Mouse (Mus musculus): Measurements from ENCODE around the gene Hdhd5. TPM values are rescaled to one million over a fixed set of nuclear protein-coding genes. Genes with fewer than 3 reads are reported as not detected.

The Hdhd5 gene
- total RNA-seq, 1 experiment from 2014 or later: 11.6 TPM

DNA sequence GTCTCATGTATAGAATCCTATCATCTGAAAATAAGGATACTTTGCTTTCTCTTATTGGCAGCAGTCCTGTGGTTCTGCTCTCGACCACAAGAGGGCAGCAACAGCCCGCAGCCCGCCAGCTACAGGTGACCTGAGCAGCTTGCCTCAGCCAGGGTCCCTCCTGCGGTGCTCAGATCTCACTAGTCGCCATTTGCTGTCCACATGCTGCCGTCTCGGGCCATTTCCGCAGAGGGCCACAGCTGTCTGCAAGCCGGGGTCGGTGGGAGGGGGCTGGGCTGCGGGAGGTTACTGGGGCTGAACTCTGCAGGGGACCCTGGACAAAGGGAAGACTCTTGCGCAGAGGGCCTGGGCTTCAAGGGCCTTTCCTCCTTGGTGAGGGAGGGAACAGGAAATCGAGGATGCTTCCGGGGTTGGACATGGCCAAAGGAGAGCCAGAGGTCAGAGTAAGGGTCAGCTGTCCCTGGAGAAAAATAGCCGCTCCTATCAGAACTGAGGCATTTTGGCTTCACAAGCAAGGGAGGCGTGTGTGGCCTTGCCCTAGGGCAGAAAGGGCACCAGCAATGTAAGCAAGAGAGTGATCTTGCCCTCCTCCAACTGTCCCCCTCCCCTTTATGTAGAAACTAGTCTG, 8.1 kb upstream of the Hdhd5 start:
- ATAC-seq (replicated peaks; ENCODE audit: low read depth, poor library complexity, severe bottlenecking): peak; percentile 95

DNA sequence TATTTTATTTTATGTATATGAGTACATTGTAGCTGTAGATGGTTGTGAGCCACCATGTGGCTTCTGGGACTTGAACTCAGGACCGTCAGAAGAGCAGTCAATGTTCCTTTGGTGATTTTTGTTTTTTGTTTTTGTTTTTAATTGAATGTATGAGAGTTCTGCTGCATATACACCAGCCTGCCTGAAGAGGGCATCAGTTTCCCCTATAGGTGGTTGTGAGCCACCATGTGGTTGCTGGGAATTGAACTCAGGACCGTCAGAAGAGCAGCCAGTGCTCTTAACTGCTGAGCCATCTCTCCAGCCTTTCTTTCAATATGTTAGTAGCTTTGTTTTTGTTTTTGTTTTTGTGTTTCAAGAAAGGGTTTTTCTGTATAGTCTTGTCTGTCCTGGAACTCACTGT, 5.2 kb upstream of the Hdhd5 start:
- ATAC-seq (replicated peaks; ENCODE audit: low read depth, poor library complexity, severe bottlenecking): no peak

DNA sequence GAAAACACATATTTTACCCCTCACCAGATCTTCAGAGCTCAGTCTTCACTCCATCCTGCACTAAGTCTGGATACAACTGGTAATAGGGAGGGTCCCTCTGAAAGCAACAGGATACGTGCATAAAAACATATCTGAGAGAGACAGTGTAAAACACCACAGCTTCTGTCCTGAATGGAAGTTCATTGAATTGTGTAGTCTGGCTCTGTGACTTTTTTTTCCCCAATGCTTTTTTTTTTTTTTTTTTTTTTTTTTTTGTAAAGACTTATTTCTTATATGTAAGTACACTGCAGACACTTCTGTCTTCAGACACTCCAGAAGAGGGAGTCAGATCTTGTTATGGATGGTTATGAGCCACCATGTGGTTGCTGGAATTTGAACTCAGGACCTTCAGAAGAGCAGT, 1.5 kb upstream of the Hdhd5 start:
- ATAC-seq (replicated peaks; ENCODE audit: low read depth, poor library complexity, severe bottlenecking): no peak

DNA sequence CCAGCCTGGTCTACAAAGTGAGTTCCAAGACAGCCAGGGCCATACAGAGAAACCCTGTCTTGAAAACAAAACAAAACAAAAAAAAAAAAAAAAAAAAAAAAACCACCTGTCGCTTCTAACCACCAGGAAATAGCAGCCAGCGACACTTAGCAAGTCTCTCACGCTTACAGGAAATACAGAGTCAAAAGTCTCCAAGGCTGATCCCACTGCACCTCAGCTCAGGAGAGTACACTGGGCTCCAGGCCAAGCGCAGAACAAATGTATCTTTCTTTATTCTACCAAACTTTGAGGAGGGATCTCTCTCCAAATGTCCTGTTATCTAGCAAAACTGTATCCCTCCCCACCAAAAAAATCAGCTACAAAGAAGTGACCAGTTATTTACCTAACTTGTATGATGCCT, 2.0 kb downstream of the Hdhd5 start:
- no peak for ATAC-seq (replicated peaks; ENCODE audit: low read depth, poor library complexity, severe bottlenecking)

DNA sequence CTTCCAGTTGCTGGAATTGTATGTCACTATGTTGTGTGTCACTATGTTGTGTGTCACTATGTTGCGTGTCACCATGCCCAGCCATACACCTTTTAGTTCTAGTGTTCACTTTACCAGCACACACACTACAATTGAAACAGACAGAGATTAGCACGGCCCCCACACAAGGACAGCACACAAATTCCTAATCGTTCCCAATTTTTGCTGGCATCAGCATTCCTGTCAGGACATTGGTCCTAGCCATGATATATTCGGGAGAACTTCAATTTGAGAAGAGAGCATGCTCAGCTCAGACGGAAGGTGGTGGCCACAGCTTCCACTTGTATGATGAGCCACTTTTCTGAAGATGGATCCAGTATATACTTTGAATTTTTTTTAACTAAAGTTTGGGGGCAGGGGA, 6.3 kb downstream of the Hdhd5 start:
- no peak for ATAC-seq (replicated peaks; ENCODE audit: low read depth, poor library complexity, severe bottlenecking)

DNA sequence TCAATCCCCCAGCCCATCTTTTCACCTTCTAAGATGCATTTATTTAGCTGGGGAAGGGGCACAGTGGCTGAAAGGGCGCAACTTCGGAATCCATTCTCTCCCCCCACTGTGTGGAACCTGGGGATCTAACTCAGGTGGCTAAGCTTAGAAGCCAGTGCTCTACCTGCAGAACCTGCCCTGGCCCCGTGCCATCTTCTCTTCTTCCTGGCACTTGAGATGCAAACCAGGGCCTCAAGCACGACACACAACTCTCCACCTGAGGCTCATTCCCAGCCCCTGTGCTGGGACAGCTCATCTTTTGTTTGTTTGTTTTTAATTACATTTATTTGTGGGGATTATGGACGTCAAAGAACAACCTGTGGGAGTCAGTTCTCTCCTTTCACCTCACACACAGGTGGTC, 11.5 kb downstream of the Hdhd5 start:
- no peak for ATAC-seq (replicated peaks; ENCODE audit: low read depth, poor library complexity, severe bottlenecking)

DNA sequence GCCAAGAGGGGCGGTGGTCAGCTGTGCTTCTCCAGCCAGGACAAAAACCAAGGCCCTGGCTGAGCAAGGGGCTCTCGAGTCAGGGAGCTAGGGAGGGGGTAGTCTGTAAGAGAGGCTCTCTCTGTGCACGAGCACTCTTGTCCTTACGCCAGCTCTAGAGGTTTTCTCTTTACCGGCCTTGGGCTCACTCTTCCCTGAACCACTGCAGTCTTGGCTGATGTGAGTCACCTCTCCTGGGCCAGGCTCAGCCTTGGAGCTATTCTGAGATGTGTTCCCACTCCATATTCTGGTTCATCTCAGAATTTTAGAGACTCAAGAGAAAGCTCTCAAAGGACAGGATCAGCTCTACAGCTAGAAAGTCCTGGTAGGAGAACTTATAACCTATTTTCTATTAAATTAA, 13.8 kb downstream of the Hdhd5 start:
- no peak for ATAC-seq (replicated peaks; ENCODE audit: low read depth, poor library complexity, severe bottlenecking)

DNA sequence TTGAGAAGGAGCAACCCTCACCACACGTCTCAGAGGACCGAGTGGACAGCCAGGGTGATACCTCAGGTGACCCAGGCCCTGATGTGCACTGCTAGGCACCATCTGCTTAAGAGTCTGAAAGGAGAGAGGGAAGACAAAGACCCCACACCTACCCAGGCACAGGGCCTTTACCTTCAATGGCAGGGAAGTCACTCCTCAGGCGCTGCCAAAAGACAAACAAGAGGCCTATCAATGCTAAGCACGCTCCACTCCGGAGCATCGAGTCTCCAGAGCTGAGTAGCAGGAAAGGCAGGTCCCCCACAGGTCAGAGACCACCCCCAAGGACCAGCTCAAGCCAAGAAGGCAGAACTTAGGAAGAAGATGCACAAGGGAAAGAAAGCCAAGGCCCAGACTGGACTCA, 14.2 kb downstream of the Hdhd5 start:
- ATAC-seq (replicated peaks; ENCODE audit: low read depth, poor library complexity, severe bottlenecking): peak; percentile 21; the same call in 1 of the 2 replicates

DNA sequence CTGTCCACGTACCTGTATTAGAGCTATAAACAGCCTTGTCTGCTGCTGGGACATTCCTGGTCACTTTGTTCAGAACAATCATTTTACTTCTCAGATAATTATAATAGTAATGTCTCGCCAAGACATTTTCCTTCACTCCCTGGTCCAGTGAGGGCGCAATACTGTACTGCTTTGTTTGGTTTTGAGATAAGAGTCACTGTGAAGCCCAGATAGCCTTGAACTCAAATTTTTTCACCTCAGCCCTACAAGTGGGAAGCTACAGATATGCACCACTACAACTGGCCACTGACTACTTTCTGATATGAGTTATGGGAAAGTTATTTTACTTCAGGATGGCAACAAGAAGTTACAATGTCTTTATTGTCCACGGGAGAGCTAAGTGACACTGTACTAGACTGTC, 14.7 kb downstream of the Hdhd5 start:
- peak; percentile 85 for ATAC-seq (replicated peaks; ENCODE audit: low read depth, poor library complexity, severe bottlenecking)

DNA sequence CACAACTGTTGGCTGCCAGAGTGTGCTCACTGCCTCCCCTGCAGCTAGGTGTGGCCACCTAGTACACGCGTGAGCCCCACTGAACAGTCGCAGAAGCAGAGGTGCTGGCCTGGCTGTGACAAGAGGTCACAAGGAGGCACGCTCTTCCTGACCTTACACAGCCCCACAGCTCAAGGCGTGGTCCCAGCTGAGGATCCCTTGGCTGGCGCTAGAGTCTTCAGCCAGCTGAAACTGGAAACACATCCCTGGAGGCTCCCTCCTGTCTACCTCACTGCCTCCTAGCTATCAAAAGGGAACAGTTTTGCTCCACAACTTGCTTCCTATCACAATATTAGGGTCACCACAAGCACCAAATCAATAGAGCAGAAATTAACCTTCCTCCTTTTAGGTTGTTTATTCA, 19.9 kb downstream of the Hdhd5 start:
- ATAC-seq (replicated peaks; ENCODE audit: low read depth, poor library complexity, severe bottlenecking): no peak

DNA sequence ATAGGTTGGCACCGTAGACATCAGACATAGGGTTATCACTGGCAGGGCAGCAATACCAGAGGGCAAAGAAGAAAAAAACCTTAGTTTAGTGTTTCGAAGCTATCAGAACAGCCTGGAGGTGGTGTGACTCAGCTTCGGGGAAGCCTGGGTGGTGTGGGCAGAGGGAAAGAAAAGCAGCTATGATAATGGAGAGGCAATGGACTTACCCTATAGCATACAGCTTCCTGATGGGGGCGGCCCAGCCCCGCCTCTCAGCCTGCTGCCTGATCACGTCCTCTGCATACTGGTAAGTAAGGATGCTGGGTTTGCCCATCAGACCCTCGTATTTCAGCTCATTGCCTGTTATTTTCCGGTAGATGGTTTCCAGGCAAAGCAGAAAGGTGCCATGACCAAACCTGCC, 20.7 kb downstream of the Hdhd5 start:
- ATAC-seq (replicated peaks; ENCODE audit: low read depth, poor library complexity, severe bottlenecking): no peak; the same call in 1 of the 2 replicates

DNA sequence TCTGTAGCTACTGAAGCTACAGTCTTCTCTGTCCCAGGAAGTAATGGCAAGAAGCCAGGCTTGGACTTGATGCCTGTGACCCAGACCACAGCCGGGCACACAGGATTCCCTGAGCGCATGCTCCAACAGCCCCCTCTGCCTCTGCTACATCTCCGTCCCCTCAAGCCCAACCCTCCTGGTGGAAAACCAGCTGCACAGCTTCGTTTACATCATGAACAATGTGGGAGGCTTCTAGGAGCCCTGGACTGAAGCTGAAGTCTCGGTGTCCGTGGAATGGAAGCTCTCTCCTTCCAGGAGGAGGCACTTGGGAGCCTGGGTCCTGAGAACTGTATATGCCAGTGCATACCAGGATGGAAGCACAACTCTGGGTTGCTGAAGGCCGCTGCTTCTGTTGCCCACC, 21.1 kb downstream of the Hdhd5 start:
- ATAC-seq (replicated peaks; ENCODE audit: low read depth, poor library complexity, severe bottlenecking): no peak

DNA sequence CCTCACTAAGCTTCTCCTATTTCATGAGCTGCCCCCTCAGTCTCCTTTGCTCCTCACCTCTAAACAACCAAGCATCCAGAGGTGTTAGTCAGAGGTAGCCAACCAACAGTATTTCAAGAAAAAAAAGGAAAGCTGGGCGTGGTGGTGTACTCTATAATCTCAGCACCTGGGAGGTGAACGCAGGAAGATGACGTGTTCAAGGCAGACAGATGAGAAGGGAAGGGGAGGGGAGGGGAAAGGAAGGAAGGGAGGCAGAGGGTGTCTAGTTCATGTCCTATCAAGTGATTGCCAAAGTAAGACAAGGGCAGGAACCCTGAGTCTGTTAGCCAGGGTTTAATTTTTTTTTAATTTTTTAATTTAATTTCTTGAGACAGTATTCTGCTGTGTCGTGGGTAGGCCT, 22.5 kb downstream of the Hdhd5 start:
- ATAC-seq (replicated peaks; ENCODE audit: low read depth, poor library complexity, severe bottlenecking): no peak

DNA sequence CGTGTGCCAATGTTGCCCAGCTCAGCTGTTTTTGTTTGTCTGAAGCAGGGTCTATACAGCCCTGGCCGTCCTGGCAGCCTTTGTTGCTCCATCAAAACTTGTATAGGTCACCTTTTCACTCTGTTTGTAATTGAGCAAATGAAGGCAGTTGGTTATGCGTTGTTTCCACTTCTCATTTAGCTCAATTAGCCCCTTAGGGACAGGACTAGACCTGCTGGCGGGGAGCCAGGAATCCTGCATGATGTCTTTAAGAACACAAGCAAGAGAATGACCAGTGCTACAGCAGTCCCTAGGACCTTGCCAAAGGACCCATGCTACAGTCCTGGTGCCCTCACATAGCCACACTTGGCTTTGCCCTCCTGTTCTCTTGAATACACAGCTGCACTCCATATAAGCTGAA, 25.6 kb downstream of the Hdhd5 start:
- no peak for ATAC-seq (replicated peaks; ENCODE audit: low read depth, poor library complexity, severe bottlenecking)

DNA sequence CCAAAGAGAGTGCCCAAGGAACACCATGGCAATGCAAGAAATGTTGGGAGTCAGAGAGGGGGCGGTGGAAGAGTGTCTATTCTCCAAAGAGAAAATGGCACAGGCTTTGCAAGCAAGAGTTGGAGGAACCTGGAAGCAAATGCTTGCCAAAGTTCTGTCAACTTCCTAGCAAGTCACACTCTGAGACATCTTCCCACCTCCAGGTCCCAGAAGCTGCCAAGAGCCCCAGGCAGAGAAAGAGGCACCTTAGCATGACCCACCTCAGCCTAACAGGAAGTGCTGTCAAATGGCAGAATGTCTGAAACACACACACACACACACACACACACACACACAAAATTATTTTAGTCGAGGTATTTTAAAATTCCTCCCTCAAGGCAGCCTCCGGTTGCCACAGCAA, 27.1 kb downstream of the Hdhd5 start:
- ATAC-seq (replicated peaks; ENCODE audit: low read depth, poor library complexity, severe bottlenecking): no peak

DNA sequence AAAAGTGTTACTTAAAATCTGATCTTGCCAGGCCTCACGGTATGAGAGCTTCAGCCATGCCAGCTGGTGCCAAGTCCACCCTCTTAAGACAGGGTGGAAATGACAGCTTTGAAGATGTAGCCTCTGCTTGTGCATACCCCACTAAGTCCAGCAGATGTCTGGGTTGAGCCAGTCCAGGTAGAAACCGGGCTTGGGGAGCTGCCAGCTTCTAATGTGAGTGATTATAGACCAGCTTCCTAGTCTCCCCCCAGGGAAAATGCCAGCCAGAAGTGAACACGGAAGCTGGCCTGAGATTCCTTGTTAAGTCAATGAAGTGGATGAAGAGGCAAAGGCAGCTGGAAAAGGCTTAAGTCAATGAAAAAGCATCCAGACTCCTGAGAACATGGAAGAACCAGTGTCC, 34.6 kb downstream of the Hdhd5 start:
- no peak for ATAC-seq (replicated peaks; ENCODE audit: low read depth, poor library complexity, severe bottlenecking)

DNA sequence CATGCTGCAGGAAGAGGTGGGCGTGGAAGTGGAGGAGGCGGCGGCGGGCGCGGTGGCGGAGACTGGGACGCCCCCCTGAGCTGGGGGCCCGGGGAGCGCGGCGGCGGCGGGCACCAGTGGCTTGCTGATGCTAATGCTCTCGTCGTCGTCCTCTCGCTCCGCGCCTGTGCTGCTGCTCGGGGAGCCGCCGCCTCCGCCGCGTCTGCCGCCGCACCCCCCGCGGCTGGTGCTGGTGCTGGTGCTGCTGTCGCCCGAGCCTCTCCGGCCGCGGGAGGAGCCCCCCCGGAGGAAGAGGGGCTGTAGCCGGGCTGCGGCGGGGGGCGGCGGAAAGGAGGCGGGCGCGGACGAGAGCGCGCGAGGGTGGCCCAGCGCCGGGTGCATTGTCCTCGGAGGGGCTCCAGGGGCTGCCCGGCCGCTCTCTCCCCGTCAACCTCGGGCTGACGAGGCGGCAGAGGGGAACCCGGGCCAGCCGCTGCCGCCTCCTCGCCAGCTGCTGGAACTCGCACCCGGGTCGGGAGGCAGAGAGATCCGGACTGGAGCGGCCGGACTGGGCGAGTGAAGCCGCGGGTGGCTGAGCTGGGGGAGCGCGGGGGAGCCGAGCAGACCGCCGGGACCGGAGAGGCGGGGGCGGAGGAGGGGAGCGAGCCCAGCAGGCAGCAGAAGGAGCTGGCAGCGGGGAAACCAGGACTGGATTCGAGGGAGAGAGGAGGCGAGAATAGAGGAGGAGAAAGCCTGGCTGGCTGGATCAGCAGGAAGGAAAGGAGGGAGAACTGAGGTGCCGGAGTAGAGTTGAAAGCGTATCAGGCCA, 37.5 kb downstream of the Hdhd5 start, which contains the start of gene Tmem121b:
TSS of gene Tmem121b (minus strand) at position 434 of the 808 bp plus-strand sequence.
- ATAC-seq (replicated peaks; ENCODE audit: low read depth, poor library complexity, severe bottlenecking): peak; percentile 23

DNA sequence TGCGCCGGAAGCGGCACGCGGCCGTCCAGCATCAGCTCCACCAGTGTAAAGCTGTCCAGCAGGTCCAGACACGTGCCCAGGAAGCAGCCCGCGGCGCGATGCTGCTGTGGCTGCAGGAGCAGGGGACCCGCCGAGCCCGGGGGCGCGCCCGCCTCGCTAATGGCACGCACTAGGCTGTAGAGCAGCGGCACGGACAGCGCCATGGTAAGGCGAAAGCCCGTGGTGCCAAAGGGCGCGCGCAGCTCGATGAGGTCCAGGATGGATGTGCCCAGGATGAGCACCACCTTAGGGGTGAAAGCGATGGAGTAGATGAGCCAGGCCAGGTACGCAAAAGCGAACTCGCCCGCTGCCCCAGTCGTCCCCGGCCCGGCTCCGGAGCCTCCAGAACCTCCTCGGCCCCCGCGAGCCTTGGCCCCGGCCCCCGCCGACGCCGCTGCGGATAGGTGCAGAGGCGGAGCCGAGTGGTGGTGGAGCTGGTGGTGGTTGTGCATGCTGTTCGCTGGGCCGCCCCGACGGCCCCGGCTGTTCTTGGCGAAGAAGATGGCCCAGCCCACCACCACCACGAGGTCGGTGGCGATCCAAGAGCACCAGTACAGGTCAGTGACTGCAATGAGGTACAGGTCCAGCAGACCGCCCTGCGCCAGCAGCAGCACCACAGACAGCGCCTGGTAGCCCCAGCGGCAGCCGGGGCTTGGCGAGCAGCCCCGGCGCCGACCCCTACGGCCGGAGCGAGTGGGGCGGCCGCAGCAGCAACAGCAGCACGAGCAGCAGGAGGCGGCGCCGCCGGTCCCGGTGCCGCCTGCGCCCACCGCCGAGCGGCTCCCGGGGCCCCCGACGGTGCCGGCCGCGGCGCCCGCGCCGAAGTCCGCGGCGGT, 38.4 kb downstream of the Hdhd5 start:
- ATAC-seq (replicated peaks; ENCODE audit: low read depth, poor library complexity, severe bottlenecking): peak; percentile 15; the same call in 1 of the 2 replicates

DNA sequence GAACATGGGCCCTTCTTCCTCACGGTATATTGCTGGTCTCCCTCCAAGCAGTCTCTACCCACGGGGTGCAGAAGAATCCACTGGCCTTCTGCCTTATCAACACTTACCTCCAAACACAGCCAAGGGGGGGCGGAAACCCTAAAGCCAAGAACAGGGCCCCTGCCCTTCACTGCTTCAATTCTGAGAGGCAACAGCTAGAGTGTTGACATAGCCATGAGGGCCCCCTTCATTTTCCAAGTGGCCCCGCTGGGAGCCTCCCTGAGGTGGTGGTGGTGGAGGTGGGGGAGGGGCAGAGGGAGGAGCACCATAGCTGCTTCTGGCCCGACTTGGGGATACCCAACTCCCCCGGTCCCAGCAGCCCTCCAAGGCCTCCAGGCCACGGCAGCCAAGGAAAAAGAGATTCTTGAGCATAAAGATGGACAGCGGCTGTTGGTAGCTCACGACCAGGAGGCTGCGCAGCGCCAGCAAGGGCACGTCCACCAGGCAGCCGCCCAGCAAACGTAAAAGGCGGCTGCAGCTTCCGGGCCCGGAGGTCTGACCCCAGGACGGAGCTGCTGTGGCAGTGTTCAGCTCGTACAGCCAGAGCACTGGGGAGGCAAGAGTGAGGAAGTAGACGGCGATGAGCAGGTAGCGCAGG, 39.1 kb downstream of the Hdhd5 start:
- no peak for ATAC-seq (replicated peaks; ENCODE audit: low read depth, poor library complexity, severe bottlenecking)

DNA sequence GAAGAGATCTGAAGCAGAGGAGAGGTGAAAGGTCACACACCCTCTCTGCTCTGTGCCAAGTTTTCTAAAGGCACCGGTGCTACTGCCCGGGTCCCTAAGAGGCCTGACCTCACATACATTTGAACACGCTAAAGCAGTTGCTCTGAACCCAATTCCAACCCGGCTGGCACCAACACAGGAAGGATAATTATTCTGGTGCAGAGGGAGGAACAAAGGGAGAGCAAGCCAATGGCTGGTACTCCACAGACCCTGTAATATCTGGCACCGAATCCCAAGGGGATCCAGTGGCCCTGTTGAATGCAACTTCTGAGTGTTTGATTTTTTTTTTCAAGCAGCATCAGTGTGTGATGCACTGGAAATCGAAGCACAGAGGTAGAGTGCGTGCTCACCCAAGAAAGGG, 40.1 kb downstream of the Hdhd5 start:
- no peak for ATAC-seq (replicated peaks; ENCODE audit: low read depth, poor library complexity, severe bottlenecking)
